Mouse (Mus musculus) heart, adult 8-10 months (tissue): ENCODE results near the gene Cd3eap. TPM values are rescaled to one million over a fixed set of nuclear protein-coding genes. Genes with fewer than 3 reads are reported as not detected.
A peak's percentile ranks its signal among the peaks of the same experiment; 100 is the strongest.

Source experiments
- DNase-seq: peaks from one replicate; pipeline ENCODE4 v3.0.0; 2022; ENCODE audit warnings: low spot score
- total RNA-seq, 4 experiments: library from RNA; stranded (reverse); gene quantifications; 2 replicates each; pipeline ENCODE4 v1.2.4; 2022

Gene Cd3eap
- total RNA-seq, 4 experiments from 2014 or later: 8.8 to 12.7 (median 9.4) TPM

GRCm38 (mm10) chr7:19332709-19333352 lies 26.5 kb downstream of the Cd3eap start:
- peak; percentile 79 for DNase-seq

- DNase-seq: no peak
These were observed 27.4 kb downstream of the Cd3eap start for GRCm38 (mm10) chr7:19331910-19332309.

DNA sequence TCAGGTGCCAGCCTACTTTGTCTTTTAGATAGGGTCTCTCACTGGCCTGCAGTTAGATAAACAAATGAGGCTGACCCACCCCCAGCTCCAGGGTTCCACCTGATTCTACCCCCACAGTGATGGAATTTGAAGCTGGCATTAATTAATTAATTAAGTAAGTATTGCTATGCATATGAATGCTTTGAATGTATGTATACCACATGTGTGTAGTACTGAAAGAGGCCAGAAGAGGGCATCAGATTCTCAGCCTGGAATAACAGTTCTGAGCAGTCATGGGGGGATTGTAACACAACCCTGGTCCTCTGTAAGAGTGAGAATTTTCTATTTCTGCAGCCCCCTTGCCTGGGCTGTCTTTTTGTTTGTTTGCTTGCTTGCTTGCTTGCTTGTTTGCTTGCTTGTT lies 30.9 kb downstream of the Cd3eap start:
- no peak for DNase-seq

GRCm38 (mm10) chr7:19327782-19328181 lies 31.5 kb downstream of the Cd3eap start:
- no peak for DNase-seq

DNA sequence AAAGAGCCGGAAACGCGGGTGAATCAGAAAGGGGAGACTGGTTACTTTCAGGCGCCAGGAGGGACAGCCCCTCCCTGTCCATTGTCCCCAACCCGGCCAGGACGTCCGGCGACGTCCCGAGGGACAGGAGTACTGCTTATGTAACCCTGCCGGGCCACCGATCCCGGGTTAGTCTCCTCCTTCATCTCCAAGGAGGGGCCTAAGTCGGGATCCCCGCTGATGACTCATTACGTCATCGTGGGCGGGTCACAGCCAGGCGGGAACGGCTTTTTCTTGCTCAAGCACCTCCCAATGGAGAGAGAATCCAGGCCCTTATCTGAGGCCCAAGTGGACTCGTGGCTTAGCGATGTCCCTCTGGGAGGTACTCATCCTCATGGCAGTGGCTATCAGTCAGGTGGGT lies 32.2 kb downstream of the Cd3eap start:
- peak; percentile 96 for DNase-seq

DNA sequence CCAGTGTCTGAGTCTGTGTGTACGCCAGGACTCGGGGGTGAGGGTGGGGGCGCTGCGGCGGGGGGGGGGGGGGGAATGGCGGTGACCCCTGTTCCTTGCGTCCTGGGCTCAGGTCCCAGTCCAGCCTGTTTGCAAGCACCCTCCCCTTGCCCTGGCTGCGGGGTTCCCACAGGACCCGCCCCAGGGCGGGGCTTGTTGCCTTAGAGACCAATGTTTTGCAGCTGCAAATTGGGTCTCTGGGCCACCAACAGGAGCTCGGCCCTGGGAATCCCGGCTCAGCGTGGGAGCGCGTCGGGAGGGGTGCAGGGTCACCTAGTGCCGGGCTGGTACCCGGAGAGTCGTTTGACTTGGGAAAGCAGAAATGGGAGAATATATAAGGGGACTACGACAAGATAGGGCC lies 32.9 kb downstream of the Cd3eap start:
- DNase-seq: peak; percentile 94

DNA sequence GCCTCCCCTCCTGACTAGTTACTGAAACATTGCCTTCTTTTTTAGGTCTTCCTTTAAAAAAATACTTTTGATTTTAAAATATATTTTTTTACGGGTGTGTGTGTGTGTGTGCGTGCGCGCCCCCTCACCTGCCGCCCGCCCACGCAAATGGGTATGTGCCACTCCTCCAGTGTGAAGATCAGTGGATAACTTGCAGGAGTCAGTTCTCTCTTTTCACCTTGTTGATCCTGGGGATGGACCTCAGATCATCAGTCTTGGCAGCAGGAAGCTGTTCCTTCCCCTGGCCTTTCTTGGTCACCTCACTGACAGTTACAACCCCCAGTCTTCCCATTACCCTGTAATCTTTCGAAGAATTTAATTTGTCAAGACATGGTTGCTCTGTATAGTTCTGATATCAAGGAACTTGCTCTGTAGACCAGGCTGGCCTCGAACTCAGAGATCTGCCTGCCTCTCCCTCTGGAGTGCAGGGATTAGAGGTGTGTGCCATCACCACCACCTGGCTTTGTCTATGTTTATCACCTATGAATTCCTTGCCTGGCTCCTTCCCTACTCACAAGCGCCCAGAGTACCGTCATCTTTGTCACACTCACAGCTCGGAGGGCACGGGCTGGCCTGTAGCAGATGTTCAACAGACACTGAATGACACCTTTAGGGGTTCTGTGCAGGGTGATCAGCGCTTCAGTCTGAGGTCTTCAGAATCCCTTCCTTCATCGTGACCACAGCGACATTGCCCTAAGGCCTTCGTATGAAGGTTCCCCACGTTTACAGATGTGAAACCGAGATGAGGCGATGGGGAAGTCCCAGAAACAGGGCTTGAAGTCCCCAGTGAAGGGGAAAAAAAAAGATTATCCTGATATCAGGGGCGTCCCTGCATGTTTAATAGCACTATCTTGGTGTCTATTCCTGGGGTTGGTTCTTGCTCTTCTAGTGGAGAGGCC lies 33.8 kb downstream of the Cd3eap start:
- DNase-seq: no peak

- no peak for DNase-seq
These were observed 35.1 kb downstream of the Cd3eap start for GRCm38 (mm10) chr7:19324221-19324620.

GRCm38 (mm10) chr7:19322489-19322888 lies 36.8 kb downstream of the Cd3eap start:
- no peak for DNase-seq

DNA sequence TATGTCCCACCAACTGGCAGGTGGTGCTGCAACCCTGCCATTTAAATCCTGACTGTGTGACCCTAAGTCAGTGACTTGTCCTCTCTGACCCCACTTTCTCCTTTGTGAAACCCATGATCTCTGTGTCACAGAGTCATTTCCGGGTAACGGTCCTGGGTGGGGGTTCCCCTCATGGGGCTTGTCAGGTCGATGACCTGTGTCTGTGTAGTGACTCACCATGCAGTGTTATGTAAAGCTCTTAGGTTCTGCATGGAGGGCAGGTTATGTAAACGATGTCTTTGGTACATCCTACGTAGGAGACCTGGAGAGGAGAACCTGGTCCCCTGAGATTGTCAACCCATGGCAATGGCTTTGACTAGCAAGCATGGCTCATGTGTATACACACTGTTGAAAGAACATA lies 37.8 kb downstream of the Cd3eap start:
- DNase-seq: no peak

- DNase-seq: no peak
These were observed 38.6 kb downstream of the Cd3eap start for GRCm38 (mm10) chr7:19320637-19321036.

GRCm38 (mm10) chr7:19319906-19320305 lies 39.4 kb downstream of the Cd3eap start:
- DNase-seq: peak; percentile 94

- DNase-seq: no peak
These were observed 39.8 kb downstream of the Cd3eap start for GRCm38 (mm10) chr7:19319458-19319857.

DNA sequence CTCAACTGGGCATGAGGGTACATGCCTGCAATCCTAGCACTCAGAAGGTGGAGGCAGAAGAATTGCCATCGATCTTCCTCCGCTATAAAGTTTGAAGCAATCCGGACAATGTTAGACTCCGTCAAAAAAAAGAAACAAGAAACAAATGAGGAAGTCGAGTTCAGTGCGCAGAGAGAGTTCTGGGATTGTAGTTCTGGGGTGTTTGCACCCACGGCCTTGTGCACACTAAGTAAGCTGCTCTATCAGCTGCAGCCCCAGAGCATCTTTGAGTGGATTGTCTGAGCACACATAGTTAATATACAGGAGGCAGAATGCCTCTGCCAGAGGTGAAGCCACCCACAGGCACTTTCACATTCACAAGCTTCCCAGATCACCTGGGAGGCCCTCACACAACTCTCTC lies 40.6 kb downstream of the Cd3eap start:
- no peak for DNase-seq

DNA sequence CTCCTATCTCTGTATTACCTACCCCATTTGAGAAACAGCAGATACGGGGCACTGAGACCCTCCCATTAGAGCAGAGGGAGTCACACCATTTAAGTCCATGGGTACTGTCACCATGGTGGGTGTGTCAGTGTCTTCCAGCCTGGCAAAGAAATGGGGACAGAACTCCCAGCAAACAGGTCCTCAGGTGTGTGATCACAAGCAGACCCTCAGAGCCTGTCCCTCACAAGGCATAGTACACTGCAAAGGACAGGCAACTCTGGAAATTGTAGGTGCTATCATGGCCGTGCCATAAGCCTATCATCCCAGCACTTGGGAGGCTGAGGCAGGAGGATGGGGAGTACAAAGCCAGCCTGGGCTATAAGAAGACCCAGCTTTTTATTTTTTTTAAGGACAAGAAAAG lies 41.1 kb downstream of the Cd3eap start:
- no peak for DNase-seq

GRCm38 (mm10) chr7:19316451-19317161 lies 42.7 kb downstream of the Cd3eap start:
- peak; percentile 54 for DNase-seq

DNA sequence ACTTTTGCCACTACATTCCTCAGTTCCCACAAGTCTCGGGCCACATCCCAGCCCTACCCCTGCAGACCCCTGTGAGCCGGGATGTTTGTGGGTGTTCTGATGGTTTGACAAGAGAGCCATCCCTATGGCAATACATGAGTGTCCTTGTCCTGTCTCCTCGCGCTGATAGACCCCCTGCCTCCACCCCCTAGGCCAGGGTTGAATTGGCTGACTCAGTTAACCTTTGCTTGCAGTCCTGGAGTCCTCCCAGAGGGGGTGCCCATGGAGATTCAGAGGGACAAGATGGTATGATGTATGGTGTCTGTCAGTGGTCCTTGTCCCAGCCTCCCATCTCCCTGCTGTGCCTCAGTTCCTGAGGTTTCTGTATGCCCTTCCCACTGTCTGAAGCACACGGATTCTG lies 45.2 kb downstream of the Cd3eap start:
- no peak for DNase-seq

GRCm38 (mm10) chr7:19311991-19312390 lies 47.3 kb downstream of the Cd3eap start:
- no peak for DNase-seq

DNA sequence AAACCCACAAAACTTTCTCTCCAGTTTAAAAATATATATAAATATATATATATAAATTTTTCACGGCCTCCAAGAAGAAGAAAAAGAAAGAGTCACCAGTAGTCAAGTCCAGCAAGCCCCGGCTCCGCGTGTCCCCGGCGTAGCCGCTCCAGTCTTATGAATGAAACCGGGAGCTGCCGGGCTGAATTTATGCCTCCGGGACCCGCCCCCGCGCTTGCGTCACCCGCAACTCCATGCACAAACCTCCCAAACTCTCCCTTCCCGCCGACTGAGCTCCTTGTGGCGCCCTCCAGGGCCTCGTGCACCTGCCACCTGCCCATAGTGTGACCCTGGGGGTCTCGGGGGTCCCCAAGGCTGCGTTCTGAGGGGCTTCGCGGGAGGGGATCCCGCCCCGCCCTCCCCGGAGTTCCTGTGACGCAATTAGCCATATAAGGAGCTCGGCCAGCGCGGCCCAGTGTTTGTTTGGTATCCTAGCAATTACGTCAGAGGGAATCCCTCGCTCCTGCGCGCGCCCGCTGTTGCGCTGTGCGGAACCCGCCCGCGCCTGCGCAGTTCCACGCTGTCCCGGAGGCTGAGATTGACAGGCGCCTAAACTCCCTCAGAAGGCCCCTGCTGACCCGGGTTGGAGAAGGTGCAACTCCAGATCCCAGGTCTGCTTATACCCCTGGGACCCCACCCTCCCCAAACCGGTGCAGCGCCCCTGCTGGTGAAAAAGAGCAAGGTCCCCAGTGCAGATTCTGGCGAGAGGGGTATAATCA lies 49.2 kb downstream of the Cd3eap start, which contains the start of gene Fosb:
Gene Fosb, minus strand, starts transcription at position 168 of the 758 bp plus-strand sequence.
- peak; percentile 93 for DNase-seq

- DNase-seq: no peak
These were observed 49.9 kb downstream of the Cd3eap start for GRCm38 (mm10) chr7:19309278-19309883.
